Mouse (Mus musculus): ENCODE results near the gene Fbxl8. TPM values are rescaled to one million over a fixed set of nuclear protein-coding genes. Genes with fewer than 3 reads are reported as not detected.

Fbxl8 gene
- polyA plus RNA-seq, 1 experiment from 2014 or later: 1.5 TPM

DNA sequence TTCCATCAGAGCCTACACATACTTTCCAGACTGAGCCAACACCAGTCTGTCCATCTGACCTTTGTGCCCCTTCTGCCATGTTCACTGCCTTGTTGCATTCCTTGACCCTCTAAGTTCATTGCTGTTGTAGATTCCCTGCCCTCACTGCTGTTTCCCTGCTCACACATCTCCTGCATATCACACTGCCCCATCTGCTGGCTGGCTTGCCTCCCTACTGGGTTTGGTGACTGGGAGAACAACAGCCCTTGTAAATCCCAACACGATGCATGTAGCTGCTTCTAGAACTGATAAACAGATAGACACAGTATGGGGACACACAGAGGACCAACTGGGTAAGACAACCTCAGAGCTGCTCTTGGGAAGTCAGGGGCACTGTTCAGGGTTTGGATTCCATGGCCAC, 47.3 kb downstream of the Fbxl8 start:
- 91% methylated on average over 1 of the region's 1 CpGs for WGBS

DNA sequence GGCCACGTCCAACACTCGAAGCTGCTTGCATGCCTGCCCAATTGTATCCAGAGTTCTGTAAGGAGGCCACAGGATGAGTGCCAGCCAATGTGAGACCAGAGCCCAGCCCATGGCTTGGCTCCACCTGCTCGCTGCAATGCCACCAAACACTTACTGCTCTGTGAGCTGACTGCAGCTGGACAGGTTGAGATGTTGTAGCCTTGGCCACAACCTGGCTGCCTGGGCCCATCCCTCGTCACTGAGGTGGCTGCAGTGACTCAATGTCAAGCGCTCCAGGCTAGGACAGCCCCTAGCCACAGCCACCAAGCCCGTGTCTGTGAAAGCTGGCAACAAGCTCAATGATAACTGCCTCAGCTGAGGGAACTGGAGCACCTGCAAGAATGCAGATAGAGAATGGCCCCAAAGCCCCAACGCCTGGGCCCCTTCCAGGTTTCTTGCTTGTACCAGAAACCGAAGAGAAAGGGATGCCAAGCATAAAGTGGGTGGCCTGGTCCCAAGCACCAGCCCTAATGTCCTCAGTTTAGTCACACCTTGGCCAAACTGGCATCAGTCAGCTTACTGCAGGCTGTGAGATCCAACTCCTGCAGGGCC, 48.5 kb downstream of the Fbxl8 start:
- WGBS: 90% methylated on average over 8 of the region's 8 CpGs

More for the DNA sequence above, 47.3 kb downstream of the Fbxl8 start:
- H3K4me3 ChIP-seq (ENCODE audit: low read length): no peak overlapping the region
- no peak overlapping the region for H3K4me2 ChIP-seq (replicated peaks; ENCODE audit: low read depth, low read length)
- H3K4me1 ChIP-seq (ENCODE audit: control insufficient read depth, insufficient read depth, low read length): no peaks in the 10 kb centered on the region
- H3K27me3 ChIP-seq (ENCODE audit: control insufficient read depth, insufficient read depth, low read length): no peaks in the 10 kb centered on the region
- no peaks in the 10 kb centered on the region for H3K9me3 ChIP-seq (ENCODE audit: control insufficient read depth, low read length)
- H3K36me3 ChIP-seq (ENCODE audit: control insufficient read depth, insufficient read depth, low read length): peaks cover 63% of the 10 kb centered on the region
- H3K9ac ChIP-seq (ENCODE audit: low read depth, low read length): no peak overlapping the region
- no peak for ATAC-seq (ENCODE audit: low FRiP score, low TSS enrichment)
- H3K27ac ChIP-seq (ENCODE audit: low read depth, low read length): no peak overlapping the region

GRCm38 (mm10) chr8:105313622-105314402, 49.4 kb downstream of the Fbxl8 start:
- Histone ChIP-seq H3K27me3 (ENCODE audit: control insufficient read depth, insufficient read depth, low read length) (no peaks in the 10 kb centered on the region), H3K9ac (ENCODE audit: low read depth, low read length) (no peak overlapping the region), H3K27ac (ENCODE audit: low read depth, low read length) (no peak overlapping the region), H3K9me3 (ENCODE audit: control insufficient read depth, low read length) (no peaks in the 10 kb centered on the region), H3K4me1 (ENCODE audit: control insufficient read depth, insufficient read depth, low read length) (no peaks in the 10 kb centered on the region), H3K4me3 (ENCODE audit: low read length) (no peak overlapping the region), H3K36me3 (ENCODE audit: control insufficient read depth, insufficient read depth, low read length) (peaks cover 55% of the 10 kb centered on the region; the same call in 1 of the 2 replicates), H3K4me2 (replicated peaks; ENCODE audit: low read depth, low read length) (no peak overlapping the region)
- 75% methylated on average over 9 of the region's 9 CpGs for WGBS
- no peak for ATAC-seq (ENCODE audit: low FRiP score, low TSS enrichment)

More for the DNA sequence above, 48.5 kb downstream of the Fbxl8 start:
- H3K36me3 ChIP-seq (ENCODE audit: control insufficient read depth, insufficient read depth, low read length): peaks cover 63% of the 10 kb centered on the region
- no peak overlapping the region for H3K27ac ChIP-seq (ENCODE audit: low read depth, low read length)
- H3K4me2 ChIP-seq (replicated peaks; ENCODE audit: low read depth, low read length): no peak overlapping the region
- H3K27me3 ChIP-seq (ENCODE audit: control insufficient read depth, insufficient read depth, low read length): no peaks in the 10 kb centered on the region
- no peak for ATAC-seq (ENCODE audit: low FRiP score, low TSS enrichment)
- H3K4me3 ChIP-seq (ENCODE audit: low read length): no peak overlapping the region
- no peaks in the 10 kb centered on the region for H3K9me3 ChIP-seq (ENCODE audit: control insufficient read depth, low read length)
- H3K4me1 ChIP-seq (ENCODE audit: control insufficient read depth, insufficient read depth, low read length): no peaks in the 10 kb centered on the region
- H3K9ac ChIP-seq (ENCODE audit: low read depth, low read length): no peak overlapping the region

- no peak overlapping the region for H3K9ac ChIP-seq (ENCODE audit: low read depth, low read length)
- H3K27me3 ChIP-seq (ENCODE audit: control insufficient read depth, insufficient read depth, low read length): no peaks in the 10 kb centered on the region
- peaks cover 56% of the 10 kb centered on the region; the same call in 1 of the 2 replicates for H3K36me3 ChIP-seq (ENCODE audit: control insufficient read depth, insufficient read depth, low read length)
- no peaks in the 10 kb centered on the region for H3K9me3 ChIP-seq (ENCODE audit: control insufficient read depth, low read length)
- no peak overlapping the region for H3K27ac ChIP-seq (ENCODE audit: low read depth, low read length)
- WGBS: 88% methylated on average over 18 of the region's 18 CpGs
- no peaks in the 10 kb centered on the region for H3K4me1 ChIP-seq (ENCODE audit: control insufficient read depth, insufficient read depth, low read length)
- no peak overlapping the region for H3K4me2 ChIP-seq (replicated peaks; ENCODE audit: low read depth, low read length)
- no peak for ATAC-seq (ENCODE audit: low FRiP score, low TSS enrichment)
- no peak overlapping the region for H3K4me3 ChIP-seq (ENCODE audit: low read length)
These were observed 50.8 kb downstream of the Fbxl8 start for GRCm38 (mm10) chr8:105315073-105315769.

- ATAC-seq (ENCODE audit: low FRiP score, low TSS enrichment): no peak
- no peak overlapping the region for H3K4me2 ChIP-seq (replicated peaks; ENCODE audit: low read depth, low read length)
- no peaks in the 10 kb centered on the region for H3K27me3 ChIP-seq (ENCODE audit: control insufficient read depth, insufficient read depth, low read length)
- H3K27ac ChIP-seq (ENCODE audit: low read depth, low read length): no peak overlapping the region
- peaks cover 48% of the 10 kb centered on the region; the same call in 1 of the 2 replicates for H3K36me3 ChIP-seq (ENCODE audit: control insufficient read depth, insufficient read depth, low read length)
- no peaks in the 10 kb centered on the region for H3K4me1 ChIP-seq (ENCODE audit: control insufficient read depth, insufficient read depth, low read length)
- 92% methylated on average over 4 of the region's 4 CpGs for WGBS
- no peak overlapping the region for H3K9ac ChIP-seq (ENCODE audit: low read depth, low read length)
- H3K4me3 ChIP-seq (ENCODE audit: low read length): no peak overlapping the region
- H3K9me3 ChIP-seq (ENCODE audit: control insufficient read depth, low read length): no peaks in the 10 kb centered on the region
These were observed 53.5 kb downstream of the Fbxl8 start for GRCm38 (mm10) chr8:105317941-105318340.

DNA sequence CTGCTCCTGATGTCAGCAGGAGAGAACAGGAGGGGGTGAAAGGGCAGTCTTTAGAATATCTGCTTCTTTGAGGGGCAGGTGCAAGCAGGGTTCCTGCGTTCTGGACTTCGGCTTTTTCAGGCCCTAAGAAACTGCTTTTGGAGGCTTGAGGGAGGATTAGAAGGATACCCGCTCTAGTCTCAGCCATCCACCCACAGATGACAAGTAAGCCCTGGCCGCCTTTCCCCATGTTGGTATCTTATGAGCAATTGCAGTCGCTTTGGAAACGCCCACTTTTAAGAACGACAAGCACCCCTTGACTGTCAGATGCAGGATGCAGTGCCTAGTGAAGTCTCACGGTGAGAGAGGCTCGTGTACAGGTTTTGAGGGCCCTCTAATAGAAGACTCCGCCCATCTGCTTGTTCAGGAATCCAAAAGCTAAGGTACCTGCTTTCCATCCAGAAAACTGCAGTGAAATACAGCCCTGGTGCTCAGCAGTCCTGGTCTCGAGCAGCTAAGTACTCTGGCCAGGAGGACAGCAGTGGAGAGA, 54.3 kb downstream of the Fbxl8 start:
- Histone ChIP-seq H3K36me3 (ENCODE audit: control insufficient read depth, insufficient read depth, low read length) (peaks cover 46% of the 10 kb centered on the region; the same call in 1 of the 2 replicates), H3K27ac (ENCODE audit: low read depth, low read length) (no peak overlapping the region), H3K4me1 (ENCODE audit: control insufficient read depth, insufficient read depth, low read length) (no peaks in the 10 kb centered on the region), H3K4me2 (replicated peaks; ENCODE audit: low read depth, low read length) (no peak overlapping the region), H3K9ac (ENCODE audit: low read depth, low read length) (no peak overlapping the region), H3K4me3 (ENCODE audit: low read length) (no peak overlapping the region), H3K9me3 (ENCODE audit: control insufficient read depth, low read length) (no peaks in the 10 kb centered on the region), H3K27me3 (ENCODE audit: control insufficient read depth, insufficient read depth, low read length) (no peaks in the 10 kb centered on the region)
- 82% methylated on average over 11 of the region's 11 CpGs for WGBS
- ATAC-seq (ENCODE audit: low FRiP score, low TSS enrichment): no peak

MicroRNA genes within 50 kb of the gene (microRNA counts, 519-probe panel; counts per million panel counts)
- microRNA mmu-miR-328: 2,943 counts per million, percentile 7 among the panel's probes with 10 or more counts

Small RNA genes within 50 kb of the gene (microRNA-seq; reads per million reads assigned to microRNA genes)
- gene Gm27320: not detected
- 185 reads per million, percentile 62 among the genes with 10 or more reads in this experiment for gene Mir328

Other genes with a start within 250 kb of the Fbxl8 start
- gene Ces3a, start 216.0 kb upstream of the Fbxl8 start, polyA plus RNA-seq (2014; fragmentation: Nextera tagmentation; extraction: Ambion mirVana): not detected in 2 replicates
- not detected in 2 replicates for gene Ces3b, start 180.9 kb upstream of the Fbxl8 start, polyA plus RNA-seq (2014; fragmentation: Nextera tagmentation; extraction: Ambion mirVana)
- gene Ces4a, start 132.8 kb upstream of the Fbxl8 start, polyA plus RNA-seq (2014; fragmentation: Nextera tagmentation; extraction: Ambion mirVana): not detected in 2 replicates
- gene Cbfb, start 94.0 kb upstream of the Fbxl8 start, polyA plus RNA-seq (2014; fragmentation: Nextera tagmentation; extraction: Ambion mirVana): 73.9 and 96.5 TPM in 2 replicates
- gene D230025D16Rik, start 39.5 kb upstream of the Fbxl8 start, polyA plus RNA-seq (2014; fragmentation: Nextera tagmentation; extraction: Ambion mirVana): 18.3 and 28.8 TPM in 2 replicates
- gene B3gnt9, start 9.5 kb upstream of the Fbxl8 start, polyA plus RNA-seq (2014; fragmentation: Nextera tagmentation; extraction: Ambion mirVana): 6.9 and 7.3 TPM in 2 replicates
- 13.1 and 15.7 TPM in 2 replicates for gene Tradd, start within 50 bp of the Fbxl8 start, polyA plus RNA-seq (2014; fragmentation: Nextera tagmentation; extraction: Ambion mirVana)
- gene Hsf4, start 5.2 kb downstream of the Fbxl8 start, polyA plus RNA-seq (2014; fragmentation: Nextera tagmentation; extraction: Ambion mirVana): not detected in 2 replicates
- gene Nol3, start 11.5 kb downstream of the Fbxl8 start, polyA plus RNA-seq (2014; fragmentation: Nextera tagmentation; extraction: Ambion mirVana): 0.85 and 1.1 TPM in 2 replicates
- gene 4931428F04Rik, start 25.2 kb downstream of the Fbxl8 start, polyA plus RNA-seq (2014; fragmentation: Nextera tagmentation; extraction: Ambion mirVana): 4.3 and 10.4 TPM in 2 replicates
- 13.1 and 17.8 TPM in 2 replicates for gene Exoc3l, start 31.5 kb downstream of the Fbxl8 start, polyA plus RNA-seq (2014; fragmentation: Nextera tagmentation; extraction: Ambion mirVana)
- 103 and 117 TPM in 2 replicates for gene E2f4, start 33.0 kb downstream of the Fbxl8 start, polyA plus RNA-seq (2014; fragmentation: Nextera tagmentation; extraction: Ambion mirVana)
- 6.1 and 9.4 TPM in 2 replicates for gene Elmo3, start 41.0 kb downstream of the Fbxl8 start, polyA plus RNA-seq (2014; fragmentation: Nextera tagmentation; extraction: Ambion mirVana)
- gene Lrrc29, start 61.6 kb downstream of the Fbxl8 start, polyA plus RNA-seq (2014; fragmentation: Nextera tagmentation; extraction: Ambion mirVana): 1.6 and 2.1 TPM in 2 replicates
- gene Tmem208, start 61.7 kb downstream of the Fbxl8 start, polyA plus RNA-seq (2014; fragmentation: Nextera tagmentation; extraction: Ambion mirVana): 120 and 142 TPM in 2 replicates
- 5.1 and 6.0 TPM in 2 replicates for gene Fhod1, start 83.3 kb downstream of the Fbxl8 start, polyA plus RNA-seq (2014; fragmentation: Nextera tagmentation; extraction: Ambion mirVana)
- 2.6 and 4.0 TPM in 2 replicates for gene Slc9a5, start 84.2 kb downstream of the Fbxl8 start, polyA plus RNA-seq (2014; fragmentation: Nextera tagmentation; extraction: Ambion mirVana)
- 0.43 and 1.2 TPM in 2 replicates for gene Plekhg4, start 108.6 kb downstream of the Fbxl8 start, polyA plus RNA-seq (2014; fragmentation: Nextera tagmentation; extraction: Ambion mirVana)
- gene Kctd19, start 148.9 kb downstream of the Fbxl8 start, polyA plus RNA-seq (2014; fragmentation: Nextera tagmentation; extraction: Ambion mirVana): not detected in 2 replicates
- gene Lrrc36, start 148.9 kb downstream of the Fbxl8 start, polyA plus RNA-seq (2014; fragmentation: Nextera tagmentation; extraction: Ambion mirVana): 0.21 TPM in 1 of 2 replicates, not detected in the other
- 18.3 and 22.3 TPM in 2 replicates for gene Tppp3, start 206.9 kb downstream of the Fbxl8 start, polyA plus RNA-seq (2014; fragmentation: Nextera tagmentation; extraction: Ambion mirVana)
- 27.4 and 37.3 TPM in 2 replicates for gene Zdhhc1, start 232.3 kb downstream of the Fbxl8 start, polyA plus RNA-seq (2014; fragmentation: Nextera tagmentation; extraction: Ambion mirVana)